Mouse (Mus musculus): ENCODE results near the gene Tnfrsf9.

The Tnfrsf9 gene

GRCm38 (mm10) chr4:150914290-150914733 is at the start of gene Tnfrsf9, which contains the start of gene Park7:
Tnfrsf9 (plus strand) TSS chr4:150914562.
Park7 (minus strand) TSS chr4:150914437.
- in situ Hi-C loops (cut with MseI, MboI), result no loop called here

GRCm38 (mm10) chr4:150865371-150865770 is 49.0 kb upstream of the Tnfrsf9 start:
- in situ Hi-C loops (cut with MseI, MboI), result loop anchor here in 1 of 2 experiments (25.0 kb wide), 1 partner anchor 203 kb away; the partner anchor contains the start of gene Slc45a1

- in situ Hi-C loops (cut with MseI, MboI), result loop anchor here in 1 of 2 experiments (25.0 kb wide), 1 partner anchor 204 kb away; the partner anchor contains the start of gene Slc45a1
Observed at GRCm38 (mm10) chr4:150866069-150866468, 48.3 kb upstream of the Tnfrsf9 start.

- in situ Hi-C loops (cut with MseI, MboI), result loop anchor here in 1 of 2 experiments (25.0 kb wide), 1 partner anchor 204 kb away; the partner anchor contains the start of gene Slc45a1
Observed at GRCm38 (mm10) chr4:150866494-150866893, 47.9 kb upstream of the Tnfrsf9 start.

GRCm38 (mm10) chr4:150868161-150868560 is 46.2 kb upstream of the Tnfrsf9 start:
- in situ Hi-C loops (cut with MseI, MboI), result loop anchor here in 1 of 2 experiments (25.0 kb wide), 1 partner anchor 206 kb away; the partner anchor contains the start of gene Slc45a1

GRCm38 (mm10) chr4:150868859-150869258 is 45.5 kb upstream of the Tnfrsf9 start:
- in situ Hi-C loops (cut with MseI, MboI), result loop anchor here in 1 of 2 experiments (25.0 kb wide), 1 partner anchor 207 kb away; the partner anchor contains the start of gene Slc45a1

- in situ Hi-C loops (cut with MseI, MboI), result loop anchor here in 1 of 2 experiments (25.0 kb wide), 1 partner anchor 207 kb away; the partner anchor contains the start of gene Slc45a1
Observed at GRCm38 (mm10) chr4:150869276-150870197, 44.8 kb upstream of the Tnfrsf9 start.

GRCm38 (mm10) chr4:150870963-150871391 is 43.4 kb upstream of the Tnfrsf9 start:
- in situ Hi-C loops (cut with MseI, MboI), result loop anchor here in 1 of 2 experiments (25.0 kb wide), 1 partner anchor 209 kb away; the partner anchor contains the start of gene Slc45a1

GRCm38 (mm10) chr4:150871392-150872138 is 42.8 kb upstream of the Tnfrsf9 start:
- in situ Hi-C loops (cut with MseI, MboI), result loop anchor here in 1 of 2 experiments (25.0 kb wide), 1 partner anchor 209 kb away; the partner anchor contains the start of gene Slc45a1

- in situ Hi-C loops (cut with MseI, MboI), result loop anchor here in 1 of 2 experiments (25.0 kb wide), 1 partner anchor 210 kb away; the partner anchor contains the start of gene Slc45a1
Observed at GRCm38 (mm10) chr4:150872139-150872651, 42.2 kb upstream of the Tnfrsf9 start.

GRCm38 (mm10) chr4:150872681-150873080 is 41.7 kb upstream of the Tnfrsf9 start:
- in situ Hi-C loops (cut with MseI, MboI), result loop anchor here in 1 of 2 experiments (25.0 kb wide), 1 partner anchor 210 kb away; the partner anchor contains the start of gene Slc45a1

- in situ Hi-C loops (cut with MseI, MboI), result loop anchor here in 1 of 2 experiments (25.0 kb wide), 1 partner anchor 212 kb away; the partner anchor contains the start of gene Slc45a1
Observed at GRCm38 (mm10) chr4:150874416-150874815, 39.9 kb upstream of the Tnfrsf9 start.

- in situ Hi-C loops (cut with MseI, MboI), result no loop called here
Observed at GRCm38 (mm10) chr4:150875393-150875792, 39.0 kb upstream of the Tnfrsf9 start.

GRCm38 (mm10) chr4:150879631-150880030 is 34.7 kb upstream of the Tnfrsf9 start:
- in situ Hi-C loops (cut with MseI, MboI), result no loop called here

GRCm38 (mm10) chr4:150880364-150880763 is 34.0 kb upstream of the Tnfrsf9 start:
- in situ Hi-C loops (cut with MseI, MboI), result no loop called here

GRCm38 (mm10) chr4:150882632-150883031 is 31.7 kb upstream of the Tnfrsf9 start:
- in situ Hi-C loops (cut with MseI, MboI), result no loop called here

GRCm38 (mm10) chr4:150887903-150888302 is 26.5 kb upstream of the Tnfrsf9 start:
- in situ Hi-C loops (cut with MseI, MboI), result no loop called here

- in situ Hi-C loops (cut with MseI, MboI), result no loop called here
Observed at GRCm38 (mm10) chr4:150888492-150888891, 25.9 kb upstream of the Tnfrsf9 start.

- in situ Hi-C loops (cut with MseI, MboI), result no loop called here
Observed at GRCm38 (mm10) chr4:150889273-150889954, 24.9 kb upstream of the Tnfrsf9 start.

GRCm38 (mm10) chr4:150889955-150890315 is 24.4 kb upstream of the Tnfrsf9 start:
- in situ Hi-C loops (cut with MseI, MboI), result no loop called here

Data from mouse trophoblast stem cell (cell line).